Mouse (Mus musculus) small intestine, adult 2 months (tissue): ENCODE measurements at regions not wholly inside any gene's neighbourhood (a gene's known extent, or its start where the extent isn't known, plus 50 kb on each side); places are given as distances from the start of the nearest gene placed in this dataset.

Experiments used
- CTCF ChIP-seq: fragments of 200-500 bp; IDR thresholded peaks from 2 replicates; pipeline ENCODE4 v1.5.1; 2012; ENCODE audit warnings: low read depth, mild to moderate bottlenecking, control low read depth, inconsistent platforms, low read length, moderate library complexity, mixed read lengths; ENCODE audit not compliant: insufficient replicate concordance, insufficient read length; ENCODE audit errors: extremely low read depth
- POLR2A ChIP-seq: fragments of 200-500 bp; IDR thresholded peaks from 2 replicates; pipeline ENCODE4 v1.6.1; 2012; ENCODE audit warnings: low read depth, mild to moderate bottlenecking, control low read depth, inconsistent platforms, low read length, moderate library complexity

DNA sequence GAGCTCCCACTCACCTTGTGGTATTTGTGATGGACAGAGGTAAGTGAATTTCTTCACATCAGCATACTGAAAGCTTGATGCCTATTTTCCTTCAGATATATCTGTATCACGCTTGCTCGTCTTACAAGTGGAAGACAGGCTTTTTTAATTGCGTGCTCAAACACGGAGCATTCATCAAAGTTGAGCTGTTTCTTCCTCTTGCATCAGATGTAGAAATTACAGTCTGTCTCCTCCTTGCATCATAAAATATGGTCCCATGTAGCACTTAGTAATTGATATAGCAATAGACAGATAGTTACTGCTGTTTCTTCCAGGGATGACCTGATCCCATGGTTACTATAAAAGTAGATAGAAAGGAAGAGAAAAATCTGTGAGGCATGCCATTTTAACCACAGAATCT is 97.5 kb upstream of the Pard3b start:
- TF ChIP-seq CTCF (no peak), POLR2A (no peak)
